Mouse (Mus musculus): Measurements from ENCODE around the gene Ube2cbp.

Gene Ube2cbp

GRCm38 (mm10) chr9:86464151-86465105 is at the start of gene Ube2cbp:
TSS of gene Ube2cbp (minus strand) at chr9:86464950.
- peak; percentile 61 for DNase-seq (ENCODE audit: low read depth)

- DNase-seq (ENCODE audit: low read depth), result no peak
Measured at GRCm38 (mm10) chr9:86514390-86514789, 49.6 kb upstream of the Ube2cbp start.

DNA sequence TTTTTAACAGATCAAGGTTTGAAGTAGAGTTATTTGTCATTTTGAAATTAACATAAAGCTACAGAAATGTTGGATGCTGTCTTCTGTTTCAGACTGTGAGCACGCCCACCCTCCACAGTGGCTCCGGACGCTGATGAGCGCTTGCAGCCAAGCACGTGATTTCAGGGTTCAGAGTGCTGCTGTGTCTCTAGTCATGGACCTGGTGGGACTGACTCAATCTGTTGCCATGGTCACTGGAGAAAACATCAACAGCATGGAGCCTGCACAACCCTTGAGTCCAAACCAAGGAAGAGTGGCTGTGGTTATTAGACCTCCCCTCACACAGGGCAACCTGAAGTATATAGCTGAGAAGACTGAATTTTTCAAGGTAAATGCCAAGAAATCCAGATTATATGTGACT is 49.0 kb upstream of the Ube2cbp start:
- DNase-seq (ENCODE audit: low read depth), result no peak

DNA sequence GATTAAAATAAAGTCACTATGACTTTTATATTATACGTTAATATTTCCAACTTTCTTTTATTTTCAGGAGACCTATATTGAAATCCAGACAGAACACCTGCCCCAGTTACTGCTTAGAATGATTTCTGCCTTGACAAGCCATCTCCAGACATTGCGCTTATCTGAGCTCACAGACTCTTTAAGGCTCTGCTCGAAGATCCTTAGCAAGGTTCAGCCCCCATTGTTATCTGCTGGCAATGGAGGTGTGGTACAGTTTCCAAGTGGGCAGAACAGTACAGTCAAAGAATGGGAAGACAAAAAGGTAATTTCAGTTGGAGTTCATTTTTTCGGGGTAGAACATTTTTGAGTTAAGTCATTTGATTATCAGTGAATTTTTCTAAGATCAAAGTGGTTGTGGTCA is 42.7 kb upstream of the Ube2cbp start:
- DNase-seq (ENCODE audit: low read depth), result no peak

GRCm38 (mm10) chr9:86499083-86499482 is 34.3 kb upstream of the Ube2cbp start:
- peak; percentile 28 for DNase-seq (ENCODE audit: low read depth)

DNA sequence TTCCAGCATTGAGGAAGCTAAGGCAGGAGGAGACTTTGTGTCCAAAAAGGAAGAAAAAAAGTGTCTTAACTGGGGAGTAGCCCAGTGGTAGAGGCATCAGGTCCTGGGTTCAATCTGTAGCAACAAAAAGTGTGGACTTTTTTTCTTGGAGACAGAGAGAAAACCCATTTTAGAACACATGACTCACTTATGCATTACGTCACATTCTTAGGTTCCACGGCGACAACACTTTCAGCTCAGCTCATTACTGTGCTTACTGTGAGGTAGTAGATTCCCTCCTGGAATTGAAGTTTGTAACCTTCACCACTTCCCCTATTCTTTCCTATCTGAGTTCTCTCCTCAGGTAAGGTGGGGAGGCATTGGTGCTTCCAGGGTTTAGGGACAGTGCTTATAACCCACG is 31.5 kb upstream of the Ube2cbp start:
- DNase-seq (ENCODE audit: low read depth), result no peak

GRCm38 (mm10) chr9:86491740-86492139 is 27.0 kb upstream of the Ube2cbp start:
- DNase-seq (ENCODE audit: low read depth), result no peak

DNA sequence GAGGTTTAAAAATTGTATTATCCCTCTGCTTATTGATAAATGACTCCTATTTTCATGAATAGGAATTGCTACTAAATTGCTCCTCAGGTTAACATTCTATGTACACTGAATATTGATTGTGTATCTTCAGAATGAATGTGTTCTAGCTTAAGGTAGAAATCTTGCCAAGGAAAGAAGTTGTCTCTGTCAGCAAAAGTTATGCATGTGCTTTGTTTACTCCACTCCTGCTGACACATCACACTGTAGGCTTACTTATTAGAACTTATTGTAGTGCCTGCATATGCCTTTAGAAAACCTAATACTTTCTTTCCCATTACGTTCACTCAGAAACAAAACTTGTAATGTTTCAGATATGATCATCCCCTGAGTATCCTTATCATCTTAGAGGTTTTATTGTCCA is 17.5 kb upstream of the Ube2cbp start:
- no peak for DNase-seq (ENCODE audit: low read depth)

DNA sequence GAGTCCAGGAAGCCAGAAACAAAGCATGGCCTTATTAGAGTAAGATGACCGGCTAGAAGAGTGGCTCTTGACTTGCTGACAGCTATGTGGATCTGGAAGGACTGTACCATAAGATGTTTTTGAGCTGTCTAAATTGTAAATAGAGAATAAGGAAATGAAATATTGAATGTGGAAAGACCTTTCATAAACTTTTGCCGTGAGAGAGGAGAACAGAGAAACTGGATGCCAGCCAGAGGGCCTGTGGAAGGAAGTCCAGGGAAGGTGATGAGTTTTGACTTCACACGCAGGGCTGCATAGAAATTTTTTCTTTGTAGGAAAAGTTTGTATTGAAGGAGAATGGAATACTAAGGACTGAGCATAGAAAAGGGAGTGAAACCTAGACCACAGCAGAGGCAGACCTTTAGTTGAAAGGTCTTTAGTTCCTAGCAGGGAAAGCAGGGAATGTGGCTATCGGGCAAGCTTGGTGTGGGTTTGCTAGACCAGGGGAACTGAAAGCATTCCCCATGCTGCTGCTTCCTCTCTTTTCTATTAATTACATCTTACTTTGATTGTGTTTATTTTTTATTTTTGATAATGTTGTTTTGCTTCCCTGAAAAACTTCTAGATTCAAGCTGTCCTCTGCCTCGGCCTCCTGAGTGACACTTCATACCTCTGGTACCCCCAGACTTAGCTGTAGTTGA is 13.8 kb upstream of the Ube2cbp start:
- no peak for DNase-seq (ENCODE audit: low read depth)

DNA sequence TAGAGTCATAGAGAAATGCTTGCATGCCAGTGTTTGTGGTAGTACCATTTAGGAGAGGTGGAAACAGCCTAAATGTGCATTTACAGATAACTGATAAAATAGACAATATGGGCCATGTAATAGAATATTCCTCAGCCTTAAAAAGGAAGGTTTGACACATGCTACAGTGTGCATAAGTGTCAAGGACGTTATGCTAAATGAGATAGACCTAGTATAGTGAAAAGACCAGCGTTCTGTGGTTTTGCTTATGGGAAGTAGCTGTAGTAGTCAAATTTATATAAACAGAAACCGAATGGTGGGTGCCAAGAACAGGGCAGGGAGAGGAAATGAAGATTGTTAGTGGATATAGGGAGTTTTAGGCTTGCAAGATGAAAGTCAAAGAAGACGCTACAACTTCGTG is 12.0 kb upstream of the Ube2cbp start:
- DNase-seq (ENCODE audit: low read depth), result no peak

DNA sequence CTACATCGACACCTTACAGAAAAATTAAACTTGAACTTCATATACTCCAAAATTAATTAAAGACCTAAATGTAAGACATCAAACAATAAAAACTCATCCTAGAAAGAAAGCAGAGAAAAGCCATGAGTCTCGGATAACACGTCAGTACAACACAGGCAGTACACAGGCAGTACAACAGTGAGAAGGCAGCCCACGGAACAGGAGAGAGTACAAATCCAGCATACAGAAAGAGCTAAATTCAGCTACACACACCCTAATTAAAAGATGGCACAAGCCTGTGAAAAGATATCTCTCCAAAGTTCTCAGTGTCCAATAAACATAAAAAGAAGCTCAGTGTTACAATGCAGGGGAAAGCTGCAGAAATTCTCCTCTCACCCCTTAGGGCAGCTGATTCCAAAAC is 11.2 kb upstream of the Ube2cbp start:
- no peak for DNase-seq (ENCODE audit: low read depth)

DNA sequence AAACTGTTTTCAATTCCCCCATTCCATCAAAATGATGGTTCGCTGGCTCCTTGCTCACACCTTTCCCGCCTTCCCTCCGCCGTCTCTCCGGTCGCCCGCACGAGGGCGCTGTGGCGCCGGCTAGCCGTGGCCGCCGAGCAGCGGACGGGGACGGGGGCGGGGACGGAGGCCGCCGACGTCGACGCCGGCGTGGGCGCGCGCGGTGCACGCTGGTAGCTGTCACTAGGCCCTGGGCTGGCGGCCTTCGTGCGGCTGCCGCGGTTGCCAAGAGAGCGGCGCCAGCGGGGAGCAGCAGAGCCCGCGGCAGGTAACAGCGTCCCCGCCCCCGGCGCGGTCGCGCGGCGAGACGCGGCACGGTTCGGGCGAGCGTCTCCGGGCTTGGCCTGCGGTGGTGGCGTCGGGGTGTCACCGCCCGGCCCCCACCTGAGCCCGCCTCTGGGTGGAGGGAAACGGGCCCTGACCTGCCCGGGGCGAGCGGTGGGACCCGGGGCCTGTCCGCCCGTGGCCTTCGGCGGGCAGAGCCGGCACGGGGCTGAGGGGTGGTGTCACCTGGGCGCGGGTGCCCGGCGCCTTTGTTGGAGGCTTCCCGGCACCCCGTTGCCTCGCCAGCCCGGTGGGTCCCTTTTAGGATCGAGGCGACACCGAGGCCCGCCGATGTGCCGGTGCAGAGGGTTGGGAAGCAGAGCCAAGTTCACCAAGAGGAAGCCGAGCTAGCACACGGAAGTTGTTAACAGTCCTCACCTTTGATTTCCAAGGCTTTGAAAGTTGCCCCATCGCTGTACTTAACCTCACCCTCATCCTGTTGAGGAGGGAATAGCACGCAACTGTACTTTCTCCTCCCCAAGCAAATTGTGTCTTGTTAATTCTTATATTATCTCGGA is 2.5 kb upstream of the Ube2cbp start, which contains the start of gene Dop1a:
Gene Dop1a (plus strand): TSS at position 165 of the 881 bp plus-strand sequence.
- peak; percentile 68 for DNase-seq (ENCODE audit: low read depth)

DNA sequence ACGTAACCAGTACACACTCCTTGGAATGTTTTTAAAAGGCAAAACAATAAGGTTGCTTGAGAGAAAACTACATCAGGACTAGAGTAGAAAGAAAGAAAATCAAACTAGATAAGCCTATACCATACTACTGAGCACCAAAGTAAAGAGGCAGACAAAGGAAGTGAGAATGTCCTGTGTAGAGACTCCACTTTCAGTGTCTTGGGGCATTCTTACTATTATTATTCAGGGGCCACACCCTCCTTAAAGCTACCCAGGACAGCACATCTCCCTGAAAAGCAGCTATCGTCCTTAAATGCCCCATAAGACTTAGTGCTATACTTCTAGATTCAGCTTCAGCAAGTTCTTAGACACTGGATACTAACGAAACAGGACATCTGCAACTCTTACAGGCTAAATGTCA is 11.1 kb downstream of the Ube2cbp start:
- DNase-seq (ENCODE audit: low read depth), result no peak

DNA sequence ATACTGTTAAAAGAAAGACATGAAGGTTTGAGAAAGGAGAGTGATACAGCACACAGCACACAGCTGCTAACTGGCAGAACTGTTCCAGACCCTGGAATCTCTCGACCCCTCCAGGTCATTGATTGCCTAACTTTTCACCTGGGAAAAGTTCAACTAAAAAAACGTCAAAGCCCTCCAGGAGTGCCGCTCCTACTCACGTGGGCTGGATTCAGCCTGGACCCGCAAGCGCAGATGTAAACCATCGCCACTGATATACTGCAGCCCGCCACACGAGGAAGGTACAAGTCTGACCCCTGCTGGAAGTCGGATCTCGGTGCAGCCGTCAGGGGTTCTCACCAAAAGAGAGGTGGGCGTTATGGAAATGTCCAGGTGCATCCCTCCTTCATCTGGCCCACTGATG is 13.1 kb downstream of the Ube2cbp start:
- no peak for DNase-seq (ENCODE audit: low read depth)

GRCm38 (mm10) chr9:86451094-86451493 is 13.7 kb downstream of the Ube2cbp start:
- no peak for DNase-seq (ENCODE audit: low read depth)

DNA sequence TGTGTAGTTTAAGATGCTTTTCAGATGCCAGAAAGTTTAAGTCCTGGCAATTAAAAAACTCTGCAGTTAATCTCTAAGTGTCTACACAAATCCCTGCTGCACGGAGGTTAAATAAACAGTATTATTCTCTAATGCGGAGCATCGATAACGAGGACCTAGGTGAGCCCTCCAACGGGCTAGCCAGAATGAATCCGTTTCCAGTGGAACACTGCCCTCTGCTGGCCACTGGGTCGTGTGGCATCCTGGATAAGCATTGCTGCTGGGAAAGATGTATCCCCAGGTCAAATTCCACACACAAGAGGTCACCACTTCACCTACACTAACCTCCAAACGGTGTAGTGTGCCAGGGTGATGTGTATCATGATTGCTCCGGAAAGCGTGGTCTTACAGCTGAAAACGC is 15.2 kb downstream of the Ube2cbp start:
- DNase-seq (ENCODE audit: low read depth), result no peak

GRCm38 (mm10) chr9:86447431-86447830 is 17.3 kb downstream of the Ube2cbp start:
- DNase-seq (ENCODE audit: low read depth), result no peak

GRCm38 (mm10) chr9:86446847-86447246 is 17.9 kb downstream of the Ube2cbp start:
- DNase-seq (ENCODE audit: low read depth), result no peak

DNA sequence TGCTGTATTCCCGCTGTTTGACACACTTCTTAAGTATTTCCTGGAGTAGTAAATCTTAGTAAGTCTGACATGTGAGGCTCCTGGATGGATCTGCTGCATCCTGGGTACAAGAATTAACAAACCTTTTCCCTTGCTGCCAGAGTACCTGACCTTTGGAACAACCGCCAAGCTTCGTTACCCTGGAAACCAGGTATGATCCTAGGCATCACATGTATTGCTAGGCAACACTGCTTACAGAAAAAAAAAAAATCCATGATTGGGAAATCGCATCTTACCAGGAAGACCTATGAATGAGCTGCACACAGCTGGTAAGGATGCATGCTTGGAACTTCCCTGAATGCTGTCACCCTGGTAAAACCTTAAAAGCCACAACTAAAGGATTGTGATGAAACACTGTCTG is 22.5 kb downstream of the Ube2cbp start:
- no peak for DNase-seq (ENCODE audit: low read depth)

- DNase-seq (ENCODE audit: low read depth), result no peak
Measured at GRCm38 (mm10) chr9:86438337-86439009, 26.3 kb downstream of the Ube2cbp start.

GRCm38 (mm10) chr9:86436608-86437007 is 28.1 kb downstream of the Ube2cbp start:
- DNase-seq (ENCODE audit: low read depth), result no peak

DNA sequence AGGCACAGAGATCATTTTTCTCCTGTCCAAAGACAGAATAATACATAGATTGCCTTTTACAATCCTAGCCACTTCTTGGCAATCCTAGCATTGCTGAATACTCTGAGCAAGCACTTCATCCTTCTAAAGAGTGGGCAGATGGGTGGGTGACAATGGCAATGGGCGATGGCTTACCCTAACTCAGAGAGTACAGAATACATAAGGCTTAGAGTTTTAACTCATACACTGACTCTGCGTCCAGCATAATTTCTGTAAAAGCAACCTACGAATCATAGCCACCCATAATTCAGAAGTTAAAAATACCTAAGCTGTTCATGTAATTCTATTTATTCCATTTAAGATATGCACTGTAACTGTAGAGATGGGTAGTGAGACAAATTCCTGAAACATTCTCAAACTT is 29.2 kb downstream of the Ube2cbp start:
- DNase-seq (ENCODE audit: low read depth), result no peak

Measured in c-Kit-positive CD71-negative TER-119-negative erythroid progenitor cells, embryonic 14.5 days (primary cell).